Mouse (Mus musculus) ES-Bruce4 (cell line): Measurements from ENCODE around the gene Fam181b.

ENCODE experiments used
- CTCF ChIP-seq: IDR thresholded peaks from one replicate; pipeline ENCODE4 v1.8.1; 2011; ENCODE audit warnings: low read depth, low read length
- EP300 ChIP-seq: IDR thresholded peaks from 2 replicates; pipeline ENCODE4 v1.6.1; 2011; ENCODE audit warnings: low read depth, low read length; ENCODE audit not compliant: insufficient read depth
- POLR2A ChIP-seq: IDR thresholded peaks from one replicate; pipeline ENCODE4 v1.8.1; 2011; ENCODE audit warnings: low read length; ENCODE audit not compliant: insufficient read depth

- TF ChIP-seq EP300 (no peak), CTCF (no peak), POLR2A (no peak)
These were observed 31.4 kb downstream of the Fam181b start for GRCm38 (mm10) chr7:93111056-93111455.
